Mouse (Mus musculus) G1E (cell line): Measurements from ENCODE around the gene Nfic.

ENCODE experiments used
- CTCF ChIP-seq: IDR thresholded peaks from 2 replicates; pipeline ENCODE4 v1.5.1; 2012; ENCODE audit warnings: low read depth, low read length, inconsistent platforms, mixed read lengths
- GATA2 ChIP-seq: IDR thresholded peaks from 2 replicates; pipeline ENCODE4 v1.6.1; 2012; ENCODE audit warnings: low read depth, low read length, inconsistent platforms, borderline replicate concordance
- TAL1 ChIP-seq: conservative IDR thresholded peaks from 2 replicates; pipeline ENCODE4 v1.6.1; 2012; ENCODE audit warnings: low read depth, low read length, inconsistent platforms, mixed read lengths

- peak; percentile 79 for TF ChIP-seq CTCF
- TF ChIP-seq GATA2 = no peak
- no peak for TF ChIP-seq TAL1
Measured at GRCm38 (mm10) chr10:81408871-81409291, 46.6 kb downstream of the Nfic start.
